Mouse (Mus musculus) kidney, postnatal 0 days (tissue): Measurements from ENCODE around the gene Gm17455. TPM values are rescaled to one million over a fixed set of nuclear protein-coding genes. Genes with fewer than 3 reads are reported as not detected.

Experiments used
- ATAC-seq: fragments of 200-750 bp; cut with Nextera tagmentation; replicated peaks from 2 replicates; pipeline ENCODE4 v1.8.0; 2017; ENCODE audit warnings: low read depth, moderate number of reproducible peaks, moderate TSS enrichment, moderate library complexity; ENCODE audit not compliant: low FRiP score
- DNase-seq: peaks from one replicate; pipeline ENCODE4 v3.0.0-alpha.2; 2016; ENCODE audit warnings: low spot score
- H3K27ac ChIP-seq: fragments of 300-500 bp; sonication (generic); 2 replicates; pipeline ENCODE4 v1.5.1; 2014; ENCODE audit warnings: mild to moderate bottlenecking
- H3K27me3 ChIP-seq: fragments of 300-500 bp; sonication (generic); 2 replicates; pipeline ENCODE4 v1.6.1; 2014; ENCODE audit warnings: low read length, mixed read lengths; ENCODE audit not compliant: insufficient read depth
- H3K36me3 ChIP-seq: fragments of 300-500 bp; sonication (generic); 2 replicates; pipeline ENCODE4 v1.6.1; 2014; ENCODE audit warnings: low read length, mixed read lengths; ENCODE audit not compliant: insufficient read depth
- H3K4me1 ChIP-seq: fragments of 300-500 bp; sonication (generic); replicated peaks from 2 replicates; pipeline ENCODE4 v1.6.1; 2014; ENCODE audit warnings: antibody characterized with exemption, low read length, mixed read lengths; ENCODE audit not compliant: insufficient read depth
- H3K4me2 ChIP-seq: fragments of 300-500 bp; sonication (generic); 2 replicates; pipeline ENCODE4 v1.6.1; 2014; ENCODE audit warnings: mild to moderate bottlenecking, low read length, moderate library complexity, mixed read lengths
- H3K4me3 ChIP-seq: fragments of 300-500 bp; sonication (generic); replicated peaks from 2 replicates; pipeline ENCODE4 v1.5.1; 2014; ENCODE audit warnings: low read depth, low read length
- H3K9ac ChIP-seq: fragments of 300-500 bp; sonication (generic); 2 replicates; pipeline ENCODE4 v1.6.1; 2014; ENCODE audit warnings: low read depth, low read length
- H3K9me3 ChIP-seq: fragments of 300-500 bp; sonication (generic); replicated peaks from 2 replicates; pipeline ENCODE4 v1.6.1; 2016; ENCODE audit warnings: low read length, inconsistent platforms, mixed read lengths
- CTCF ChIP-seq: IDR thresholded peaks from 2 replicates; pipeline ENCODE4 v1.5.1; 2016; ENCODE audit warnings: antibody characterized with exemption, low read depth, mild to moderate bottlenecking, moderate library complexity
- WGBS: fragments of 180-500 bp; shearing (Covaris S2); extraction: QIAGEN DNeasy Blood & Tissue Kit; methylation state at CpG from one replicate; pipeline ENCODE4 v1.1.7; 2014; 5-methylcytosine and 5-hydroxymethylcytosine counted together
- polyA plus RNA-seq: library from polyadenylated mRNA; unstranded; fragments of >200 nt; fragmentation: Nextera tagmentation; extraction: Ambion mirVana; gene quantifications from 2 replicates; pipeline ENCODE4 v1.2.1, GENCODE M21; 2015

Gm17455 gene
- polyA plus RNA-seq, 1 experiment from 2014 or later = 0.84 TPM

DNA sequence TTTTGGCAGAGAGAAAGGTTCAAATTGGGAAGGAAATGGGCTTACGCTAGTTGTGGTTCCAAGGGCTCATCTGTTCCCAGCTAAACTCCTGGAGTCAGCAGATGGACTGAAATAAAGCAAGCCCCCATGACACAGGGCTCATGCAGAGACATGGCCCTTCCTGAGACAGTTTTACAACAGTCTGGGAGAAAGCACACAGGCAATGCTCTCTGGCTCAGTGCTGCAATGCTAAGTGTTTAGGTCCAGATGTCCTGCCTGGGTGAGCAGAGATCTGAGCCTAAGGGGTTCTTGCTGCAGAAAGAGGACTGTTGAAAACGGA lies 37.3 kb upstream of the Gm17455 start:
- Histone ChIP-seq H3K4me2 (no peak overlapping the region), H3K27me3 (no peaks in the 10 kb centered on the region), H3K4me1 (0 out of 2 replicates have a peak, but pooled peaks cover 5% of the 10 kb centered on the region), H3K9me3 (no peaks in the 10 kb centered on the region), H3K4me3 (no peak overlapping the region), H3K9ac (no peak overlapping the region), H3K36me3 (no peaks in the 10 kb centered on the region), H3K27ac (0 out of 2 replicates have a peak overlapping the region, but pooled peaks have one; percentile 31)
- ATAC-seq = no peak
- TF ChIP-seq CTCF = no peak
- WGBS = 31% methylated on average over 2 of the region's 2 CpGs
- no peak for DNase-seq

DNA sequence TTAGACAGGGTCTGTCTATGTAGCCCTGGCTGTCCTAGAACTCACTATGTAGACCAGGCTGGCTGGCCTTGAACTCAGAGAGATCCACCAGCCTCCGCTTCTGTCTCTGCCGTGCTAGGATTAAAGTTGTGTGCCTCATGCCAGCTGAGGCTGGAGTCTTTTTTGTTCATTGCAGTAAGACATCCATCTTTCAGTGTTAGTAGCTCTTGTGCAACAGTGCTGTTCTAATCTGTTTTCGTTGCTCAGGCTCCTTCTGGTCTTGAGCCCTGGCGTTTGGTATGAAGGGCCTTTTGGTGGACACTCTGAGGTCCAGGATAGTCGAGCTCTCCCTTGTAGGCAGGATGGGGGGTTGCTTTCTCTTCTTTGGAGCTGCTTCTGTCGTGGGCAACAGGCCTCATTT lies 36.1 kb upstream of the Gm17455 start:
- 0 out of 2 replicates have a peak, but pooled peaks cover 5% of the 10 kb centered on the region for H3K4me1 ChIP-seq
- no peak for DNase-seq
- no peak for ATAC-seq
- no peak overlapping the region for H3K9ac ChIP-seq
- WGBS = 70% methylated on average over 6 of the region's 6 CpGs
- no peak overlapping the region for H3K4me3 ChIP-seq
- H3K9me3 ChIP-seq = no peaks in the 10 kb centered on the region
- H3K4me2 ChIP-seq = no peak overlapping the region
- no peak overlapping the region for H3K27ac ChIP-seq
- TF ChIP-seq CTCF = no peak
- H3K36me3 ChIP-seq = no peaks in the 10 kb centered on the region
- no peaks in the 10 kb centered on the region for H3K27me3 ChIP-seq

DNA sequence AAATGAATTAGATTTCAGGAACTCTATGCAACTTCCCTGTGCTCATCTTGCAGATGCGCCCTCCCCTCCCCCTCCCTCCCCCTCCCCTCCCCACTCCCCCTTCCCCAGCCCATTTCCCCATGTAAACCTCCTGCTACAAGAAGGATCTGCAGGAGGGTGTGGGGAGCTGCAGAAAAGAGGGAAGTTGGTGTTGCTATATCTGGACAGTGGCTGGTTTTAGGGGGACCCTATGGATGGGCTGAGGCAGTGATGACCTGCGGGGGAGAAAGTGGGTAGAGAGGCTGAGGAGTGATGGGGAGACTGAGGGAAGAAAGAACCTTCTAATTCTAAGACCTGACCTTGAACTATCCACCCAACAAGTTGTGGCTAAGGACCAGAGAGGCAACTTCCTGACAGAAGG lies 32.4 kb upstream of the Gm17455 start:
- DNase-seq = no peak
- no peak overlapping the region for H3K27ac ChIP-seq
- 66% methylated on average over 2 of the region's 2 CpGs for WGBS
- H3K27me3 ChIP-seq = no peaks in the 10 kb centered on the region
- no peak overlapping the region for H3K9ac ChIP-seq
- H3K36me3 ChIP-seq = no peaks in the 10 kb centered on the region
- 0 out of 2 replicates have a peak, but pooled peaks cover 3% of the 10 kb centered on the region for H3K4me1 ChIP-seq
- no peak overlapping the region for H3K4me3 ChIP-seq
- H3K4me2 ChIP-seq = no peak overlapping the region
- no peak for TF ChIP-seq CTCF
- H3K9me3 ChIP-seq = no peaks in the 10 kb centered on the region
- ATAC-seq = no peak

DNA sequence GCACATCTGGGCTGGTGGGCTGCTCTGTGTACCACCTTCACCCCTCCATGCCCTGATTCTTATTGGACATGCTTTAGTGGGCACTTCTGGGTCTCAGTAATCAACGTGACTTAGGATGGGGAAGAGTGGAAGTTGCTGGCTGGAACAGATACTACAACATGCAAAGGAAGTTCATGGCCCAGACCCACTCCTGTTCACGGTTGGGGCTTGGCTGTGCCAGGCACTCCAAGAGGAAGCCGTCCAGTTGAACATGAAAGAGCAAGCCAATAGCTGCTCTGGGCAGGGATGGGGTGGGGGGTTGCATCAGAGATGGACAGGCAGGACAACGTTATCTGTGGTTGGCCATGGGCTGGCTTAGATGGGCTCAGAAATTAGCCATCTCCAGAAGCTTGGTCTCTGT lies 31.6 kb upstream of the Gm17455 start:
- Histone ChIP-seq H3K4me2 (no peak overlapping the region), H3K9me3 (no peaks in the 10 kb centered on the region), H3K36me3 (no peaks in the 10 kb centered on the region), H3K4me3 (no peak overlapping the region), H3K27ac (no peak overlapping the region), H3K27me3 (no peaks in the 10 kb centered on the region), H3K4me1 (no peaks in the 10 kb centered on the region), H3K9ac (no peak overlapping the region)
- no peak for ATAC-seq
- WGBS = 72% methylated on average over 4 of the region's 4 CpGs
- no peak for TF ChIP-seq CTCF
- DNase-seq = no peak

DNA sequence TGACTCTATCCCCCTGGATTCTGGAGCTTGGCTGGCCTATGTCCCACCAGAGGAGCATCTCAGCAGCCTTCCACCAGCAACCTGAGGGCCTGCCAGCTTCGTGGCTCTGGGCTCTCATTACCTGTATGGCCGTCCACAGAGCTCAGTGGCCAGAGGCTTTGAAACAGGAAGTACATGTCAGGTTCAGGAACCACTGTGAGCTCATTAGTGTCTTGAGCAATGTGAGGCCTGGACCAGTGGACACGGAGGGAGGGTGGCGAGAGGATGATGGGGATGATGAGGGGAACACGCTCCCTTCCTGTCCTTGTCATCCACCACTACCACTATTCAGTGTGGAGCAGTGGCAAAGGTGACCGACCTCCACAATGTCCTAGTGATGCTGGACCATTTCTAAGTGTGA lies 30.1 kb upstream of the Gm17455 start:
- Histone ChIP-seq H3K4me3 (no peak overlapping the region), H3K4me2 (no peak overlapping the region), H3K9me3 (no peaks in the 10 kb centered on the region), H3K9ac (no peak overlapping the region), H3K36me3 (no peaks in the 10 kb centered on the region), H3K27me3 (no peaks in the 10 kb centered on the region), H3K27ac (no peak overlapping the region), H3K4me1 (peaks cover 3% of the 10 kb centered on the region; the same call in 1 of the 2 replicates)
- no peak for ATAC-seq
- TF ChIP-seq CTCF = no peak
- DNase-seq = no peak
- WGBS = 79% methylated on average over 6 of the region's 6 CpGs

DNA sequence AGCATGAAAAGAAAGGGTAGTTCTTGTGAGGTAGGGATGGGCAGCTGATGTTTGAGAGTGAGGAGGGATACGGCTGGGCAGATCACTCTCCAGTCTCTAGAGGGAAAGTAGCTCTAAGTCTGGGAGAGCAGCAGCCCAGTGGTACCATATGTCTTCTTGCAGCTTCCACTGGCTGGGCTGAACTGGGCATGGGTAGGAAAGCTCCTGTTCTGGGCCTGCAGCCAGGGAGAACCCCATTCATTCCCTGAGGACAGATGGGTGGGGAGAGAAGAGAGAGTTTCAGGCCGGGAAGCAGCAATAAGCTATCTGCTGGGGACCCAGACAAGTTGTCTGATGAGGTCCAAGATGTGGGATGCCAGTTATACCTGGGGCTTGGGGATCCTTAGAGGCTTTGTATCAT lies 29.4 kb upstream of the Gm17455 start:
- Histone ChIP-seq H3K4me3 (no peak overlapping the region), H3K27ac (no peak overlapping the region), H3K4me1 (peaks cover 3% of the 10 kb centered on the region; the same call in 1 of the 2 replicates), H3K9ac (no peak overlapping the region), H3K36me3 (no peaks in the 10 kb centered on the region), H3K9me3 (no peaks in the 10 kb centered on the region), H3K27me3 (no peaks in the 10 kb centered on the region), H3K4me2 (no peak overlapping the region)
- ATAC-seq (no peak), DNase-seq (no peak)
- 67% methylated on average over 2 of the region's 2 CpGs for WGBS
- no peak for TF ChIP-seq CTCF

DNA sequence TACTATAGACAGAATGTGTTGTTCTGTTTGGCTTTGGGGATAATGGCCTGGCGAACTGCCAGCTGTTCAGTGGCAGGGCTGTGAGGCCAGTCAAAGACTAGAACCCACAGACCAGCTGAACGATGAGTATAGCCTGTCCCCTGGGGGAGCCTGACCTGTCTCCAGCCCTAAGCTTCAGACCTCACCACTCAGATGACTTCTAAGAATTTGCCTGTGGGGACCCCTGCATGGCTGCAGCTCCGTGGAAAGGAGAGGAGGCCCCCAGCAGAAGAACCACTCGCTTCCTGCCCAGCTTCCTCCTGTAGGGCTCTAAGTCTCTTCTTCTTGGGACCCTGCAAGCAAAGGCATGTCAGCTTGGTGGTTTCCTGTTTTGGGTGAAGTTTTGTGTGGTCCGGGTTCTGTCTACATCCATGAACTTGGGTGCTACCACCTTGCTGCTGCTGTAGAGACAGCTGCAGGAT lies 28.9 kb upstream of the Gm17455 start:
- Histone ChIP-seq H3K27me3 (no peaks in the 10 kb centered on the region), H3K9me3 (no peaks in the 10 kb centered on the region), H3K36me3 (no peaks in the 10 kb centered on the region), H3K27ac (no peak overlapping the region), H3K9ac (no peak overlapping the region), H3K4me1 (peaks cover 3% of the 10 kb centered on the region; the same call in 1 of the 2 replicates), H3K4me2 (no peak overlapping the region), H3K4me3 (no peak overlapping the region)
- no peak for TF ChIP-seq CTCF
- DNase-seq = no peak
- no peak for ATAC-seq
- 78% methylated on average over 5 of the region's 5 CpGs for WGBS
